Mouse (Mus musculus): Measurements from ENCODE around the gene Copg1.

GRCm38 (mm10) chr6:87841635-87842034 lies 46.0 kb upstream of the Copg1 start:
- TF ChIP-seq CTCF (IDR thresholded peaks at IDR 0.05; ENCODE audit: borderline replicate concordance, insufficient read depth, low read length) (no peak), POLR2A (IDR thresholded peaks at IDR 0.05; ENCODE audit: low read depth, low read length) (no peak)
